Mouse (Mus musculus) C2C12 (cell line): ENCODE results near the gene Snx14.

ENCODE experiments used
- CEBPB ChIP-seq: IDR thresholded peaks from one replicate; pipeline ENCODE4 v1.6.1; 2011; ENCODE audit warnings: low read depth, mild to moderate bottlenecking, control low read depth, moderate library complexity
- CTCF ChIP-seq: IDR thresholded peaks from one replicate; pipeline ENCODE4 v1.5.1; 2011; ENCODE audit not compliant: control insufficient read depth, insufficient read depth, insufficient read length
- MAX ChIP-seq: IDR thresholded peaks from one replicate; pipeline ENCODE4 v1.6.1; 2011; ENCODE audit warnings: mild to moderate bottlenecking, control low read depth
- MYOD1 ChIP-seq: IDR thresholded peaks from one replicate; pipeline ENCODE4 v1.6.1; 2011; ENCODE audit warnings: low read depth; ENCODE audit not compliant: control insufficient read depth, insufficient read length
- MYOG ChIP-seq: IDR thresholded peaks from one replicate; pipeline ENCODE4 v1.6.1; 2011; ENCODE audit not compliant: control insufficient read depth, insufficient read length; ENCODE audit errors: extremely low read depth
- USF1 ChIP-seq: IDR thresholded peaks from one replicate; pipeline ENCODE4 v1.6.1; 2011; ENCODE audit warnings: low read depth, mild to moderate bottlenecking, control low read depth, moderate library complexity

DNA sequence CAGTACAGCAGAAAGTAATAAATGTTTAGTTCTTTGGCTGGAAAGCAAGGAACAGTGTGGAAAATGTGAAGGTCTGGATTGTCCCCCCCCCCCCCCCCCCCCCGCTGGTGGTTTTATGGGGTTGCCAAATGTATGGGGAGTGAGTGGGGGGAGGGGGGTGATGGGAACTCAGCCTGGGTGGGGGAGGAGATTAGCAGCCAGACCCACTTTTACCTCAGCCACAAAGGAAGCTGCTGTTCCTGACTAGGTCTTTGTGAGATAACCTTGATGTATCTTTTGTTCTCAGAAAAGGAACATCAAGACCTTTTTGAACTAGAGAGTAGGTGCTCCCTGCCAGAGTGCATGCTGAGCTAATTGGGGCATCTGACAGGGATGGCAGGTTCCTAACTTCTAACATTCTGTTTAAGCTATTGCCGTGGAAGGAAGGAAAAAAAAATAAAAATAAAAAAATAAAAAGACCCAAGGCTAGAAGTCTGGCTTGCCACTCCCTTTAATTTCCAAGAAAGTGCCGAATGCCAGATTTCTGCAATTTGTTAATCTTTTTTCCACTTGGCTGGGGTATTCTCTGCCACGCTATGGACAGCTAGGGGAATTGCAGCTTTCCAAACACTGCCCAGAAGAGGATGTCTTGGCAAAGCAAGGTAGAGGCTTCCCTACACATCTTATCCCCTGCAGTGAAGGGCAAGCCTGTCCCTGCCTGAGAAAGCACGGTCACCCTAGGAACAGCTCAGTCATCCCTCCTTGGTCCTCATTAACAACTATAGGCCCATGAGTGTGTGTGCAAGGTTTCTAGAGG, 76.5 kb downstream of the Snx14 start:
- TF ChIP-seq CTCF: no peak
- no peak for TF ChIP-seq MAX
- TF ChIP-seq USF1: no peak
- no peak for TF ChIP-seq CEBPB
- TF ChIP-seq MYOG: no peak
- no peak for TF ChIP-seq MYOD1
